Mouse (Mus musculus) hindbrain, postnatal 0 days (tissue): ENCODE measurements around the gene Gsap. TPM values are rescaled to one million over a fixed set of nuclear protein-coding genes. Genes with fewer than 3 reads are reported as not detected.
"Not testable (repeated sequence)": the region's sequence is repeated elsewhere in the genome, so short reads cannot be mapped to it uniquely, and the experiment has no call there.

Experiments
- ATAC-seq: fragments of 200-750 bp; cut with Nextera tagmentation; 2 replicates; pipeline ENCODE4 v1.8.0; 2017; ENCODE audit warnings: mild to moderate bottlenecking, moderate TSS enrichment, moderate library complexity
- DNase-seq: peaks from one replicate; pipeline ENCODE4 v3.0.0-alpha.2; 2015; ENCODE audit warnings: low spot score
- H3K27ac ChIP-seq: fragments of 300-500 bp; sonication (generic); 2 replicates; pipeline ENCODE4 v1.5.1; 2014; ENCODE audit warnings: mild to moderate bottlenecking
- H3K27me3 ChIP-seq: fragments of 300-500 bp; sonication (generic); 2 replicates; pipeline ENCODE4 v1.6.1; 2014; ENCODE audit warnings: low read length, mixed read lengths; ENCODE audit not compliant: insufficient read depth
- H3K36me3 ChIP-seq: fragments of 300-500 bp; sonication (generic); 2 replicates; pipeline ENCODE4 v1.6.1; 2014; ENCODE audit warnings: low read length, mixed read lengths; ENCODE audit not compliant: insufficient read depth
- H3K4me1 ChIP-seq: fragments of 300-500 bp; sonication (generic); 2 replicates; pipeline ENCODE4 v1.6.1; 2014; ENCODE audit warnings: antibody characterized with exemption, low read length, mixed read lengths; ENCODE audit not compliant: insufficient read depth
- H3K4me2 ChIP-seq: fragments of 300-500 bp; sonication (generic); 2 replicates; pipeline ENCODE4 v1.6.1; 2014; ENCODE audit warnings: low read depth, mild to moderate bottlenecking, low read length, moderate library complexity, mixed read lengths
- H3K4me3 ChIP-seq: fragments of 300-500 bp; sonication (generic); 2 replicates; pipeline ENCODE4 v1.5.1; 2014; ENCODE audit warnings: low read length
- H3K9ac ChIP-seq: fragments of 300-500 bp; sonication (generic); replicated peaks from 2 replicates; pipeline ENCODE4 v1.6.1; 2014; ENCODE audit warnings: mild to moderate bottlenecking, low read length, moderate library complexity, mixed read lengths
- H3K9me3 ChIP-seq: fragments of 300-500 bp; sonication (generic); 2 replicates; pipeline ENCODE4 v1.6.1; 2016; ENCODE audit warnings: low read length, mixed read lengths
- CTCF ChIP-seq: IDR thresholded peaks from 2 replicates; pipeline ENCODE4 v1.5.1; 2016; ENCODE audit warnings: antibody characterized with exemption, control low read depth, low read depth
- WGBS: fragments of 180-500 bp; shearing (Covaris S2); extraction: QIAGEN DNeasy Blood & Tissue Kit; methylation state at CpG from one replicate; pipeline ENCODE4 v1.1.7; 2014; 5-methylcytosine and 5-hydroxymethylcytosine counted together
- polyA plus RNA-seq: library from polyadenylated mRNA; unstranded; fragments of >200 nt; fragmentation: Nextera tagmentation; extraction: Ambion mirVana; gene quantifications from 2 replicates; pipeline ENCODE4 v1.2.1, GENCODE M21; 2015
- total RNA-seq: library from RNA; depleted of rRNA; stranded (reverse); fragments of >200 nt; gene quantifications from 2 replicates; pipeline ENCODE4 v1.2.3, GENCODE M21; 2014; rRNA removed

Gsap gene
- total RNA-seq (11.0 TPM in 2 replicates), polyA plus RNA-seq (8.3 and 8.7 TPM in 2 replicates)

GRCm38 (mm10) chr5:21185764-21186685 lies at the start of gene Gsap:
TSS of gene Gsap (plus strand) at chr5:21186255.
- Histone ChIP-seq H3K27me3 (no peaks in the 10 kb centered on the region), H3K4me1 (no peaks in the 10 kb centered on the region), H3K4me3 (peak within 1 kb of the TSS; percentile 51), H3K4me2 (peak within 1 kb of the TSS; percentile 75), H3K9me3 (no peaks in the 10 kb centered on the region), H3K27ac (peak within 1 kb of the TSS; percentile 43; the same call in 1 of the 2 replicates), H3K36me3 (no peaks in the 10 kb centered on the region), H3K9ac (peak within 1 kb of the TSS; percentile 63)
- ATAC-seq: peak; percentile 88
- peak; percentile 65 for DNase-seq
- no peak for TF ChIP-seq CTCF
- 2% methylated on average over 43 of the region's 43 CpGs for WGBS

GRCm38 (mm10) chr5:21136575-21136974 lies 49.5 kb upstream of the Gsap start:
- Histone ChIP-seq H3K36me3 (no peaks in the 10 kb centered on the region), H3K27me3 (no peaks in the 10 kb centered on the region), H3K4me2 (no peak overlapping the region), H3K27ac (no peak overlapping the region), H3K9me3 (no peaks in the 10 kb centered on the region), H3K4me3 (no peak overlapping the region), H3K4me1 (no peaks in the 10 kb centered on the region), H3K9ac (no peak overlapping the region)
- TF ChIP-seq CTCF: no peak
- no peak for ATAC-seq
- 77% methylated on average over 5 of the region's 5 CpGs for WGBS
- no peak for DNase-seq

- peak; percentile 84 for DNase-seq
- peak; percentile 82 for ATAC-seq
- Histone ChIP-seq H3K27me3 (no peaks in the 10 kb centered on the region), H3K9me3 (no peaks in the 10 kb centered on the region), H3K4me2 (peak overlapping the region; percentile 21; the same call in 1 of the 2 replicates), H3K4me3 (no peak overlapping the region), H3K9ac (no peak overlapping the region), H3K4me1 (no peaks in the 10 kb centered on the region), H3K36me3 (no peaks in the 10 kb centered on the region), H3K27ac (0 out of 2 replicates have a peak overlapping the region, but pooled peaks have one; percentile 27)
- WGBS: 25% methylated on average over 9 of the region's 9 CpGs
- no peak for TF ChIP-seq CTCF
These were observed 46.5 kb upstream of the Gsap start for GRCm38 (mm10) chr5:21139505-21139904.

GRCm38 (mm10) chr5:21141133-21141551 lies 44.9 kb upstream of the Gsap start:
- not testable (repeated sequence) for DNase-seq, H3K9ac ChIP-seq, H3K27ac ChIP-seq, H3K4me2 ChIP-seq, H3K4me1 ChIP-seq, H3K4me3 ChIP-seq, H3K27me3 ChIP-seq, H3K9me3 ChIP-seq, H3K36me3 ChIP-seq
- ATAC-seq: 0 out of 2 replicates have a peak, but pooled peaks have one; percentile 34
- 78% methylated on average over 7 of the region's 7 CpGs for WGBS
- TF ChIP-seq CTCF: peak; percentile 49

GRCm38 (mm10) chr5:21141626-21142025 lies 44.4 kb upstream of the Gsap start:
- H3K4me3 ChIP-seq: no peak overlapping the region
- WGBS: 44% methylated on average over 5 of the region's 5 CpGs
- H3K4me1 ChIP-seq: no peaks in the 10 kb centered on the region
- ATAC-seq: no peak
- H3K4me2 ChIP-seq: no peak overlapping the region
- no peak for TF ChIP-seq CTCF
- H3K36me3 ChIP-seq: no peaks in the 10 kb centered on the region
- DNase-seq: no peak
- no peaks in the 10 kb centered on the region for H3K27me3 ChIP-seq
- no peak overlapping the region for H3K27ac ChIP-seq
- H3K9ac ChIP-seq: no peak overlapping the region
- no peaks in the 10 kb centered on the region for H3K9me3 ChIP-seq

- Histone ChIP-seq H3K36me3 (no peaks in the 10 kb centered on the region), H3K4me1 (no peaks in the 10 kb centered on the region), H3K27me3 (no peaks in the 10 kb centered on the region), H3K4me2 (no peak overlapping the region), H3K9me3 (no peaks in the 10 kb centered on the region), H3K9ac (no peak overlapping the region), H3K4me3 (no peak overlapping the region), H3K27ac (no peak overlapping the region)
- 85% methylated on average over 7 of the region's 7 CpGs for WGBS
- ATAC-seq: no peak
- no peak for DNase-seq
- TF ChIP-seq CTCF: no peak
These were observed 43.0 kb upstream of the Gsap start for GRCm38 (mm10) chr5:21143032-21143431.
